Comparison of ENCODE assay signal across 13 mouse cellular contexts in the genomic region with DNA sequence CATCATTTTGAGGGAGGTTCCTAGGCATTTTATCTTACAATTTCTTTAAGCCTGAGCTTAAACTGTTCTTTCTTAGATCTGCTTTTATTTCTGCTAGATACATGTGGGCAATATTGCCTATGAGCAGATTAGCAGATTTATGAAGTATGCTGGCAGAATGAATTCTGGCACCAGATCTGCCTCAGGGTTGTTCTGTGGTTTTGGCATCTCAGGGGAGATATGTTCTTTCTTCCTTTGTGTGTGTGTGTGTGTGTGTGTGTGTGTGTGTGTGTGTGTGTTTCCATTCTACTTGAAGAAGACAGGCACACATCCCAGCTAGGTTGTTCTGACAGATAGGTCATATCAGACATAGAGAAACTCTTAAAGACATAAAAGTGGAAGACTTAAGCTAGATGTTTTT.
"Had no signal": no experiment of that assay in that cellular context is flagged by ENCODE, and none has a peak within 500 bp of the region (broad histone marks: within the 10 kb centered on the region; RNA-seq: fewer than 3 reads in every experiment).

No protein-coding gene starts in this region.

- DNase-seq: kidney, adult 18-20 months; kidney, postnatal 25 days; layer of hippocampus, adult 9-11 months; left cerebral cortex, postnatal 4 days; liver, postnatal 0 days; lung, embryonic 14.5 days; right cerebral cortex, adult 18-20 months; right cerebral cortex, postnatal 14 days; spleen, adult 18-20 months; thymus, adult 18-20 months; thymus, postnatal 25 days had no signal

- ATAC-seq: liver, postnatal 0 days; lung, postnatal 0 days; midbrain, embryonic 15.5 days had no signal
